Mouse (Mus musculus) limb, embryonic 14.5 days (tissue): ENCODE measurements around the gene Tcte2. TPM values are rescaled to one million over a fixed set of nuclear protein-coding genes. Genes with fewer than 3 reads are reported as not detected.

Experiments
- ATAC-seq: fragments of 200-750 bp; cut with Nextera tagmentation; 2 replicates; pipeline ENCODE4 v1.8.0; 2017; ENCODE audit warnings: low read depth, moderate number of reproducible peaks, moderate TSS enrichment; ENCODE audit not compliant: low FRiP score
- DNase-seq: peaks from one replicate; pipeline ENCODE4 v3.0.0-alpha.2; 2015; ENCODE audit warnings: low spot score
- H3K27ac ChIP-seq: fragments of 300-500 bp; sonication (generic); replicated peaks from 2 replicates; pipeline ENCODE4 v1.5.1; 2014; ENCODE audit warnings: low read depth, mild to moderate bottlenecking, low read length, moderate library complexity, mixed read lengths
- H3K27me3 ChIP-seq: fragments of 300-500 bp; sonication (generic); 2 replicates; pipeline ENCODE4 v1.6.1; 2014; ENCODE audit warnings: low read length, mixed read lengths; ENCODE audit not compliant: control insufficient read depth, insufficient read depth
- H3K36me3 ChIP-seq: fragments of 300-500 bp; sonication (generic); 2 replicates; pipeline ENCODE4 v1.6.1; 2014; ENCODE audit warnings: mild to moderate bottlenecking, low read length, moderate library complexity, mixed read lengths; ENCODE audit not compliant: control insufficient read depth, insufficient read depth
- H3K4me1 ChIP-seq: fragments of 300-500 bp; sonication (generic); 2 replicates; pipeline ENCODE4 v1.6.1; 2014; ENCODE audit warnings: antibody characterized with exemption, low read length, mixed read lengths; ENCODE audit not compliant: control insufficient read depth, insufficient read depth
- H3K4me2 ChIP-seq: fragments of 300-500 bp; sonication (generic); replicated peaks from 2 replicates; pipeline ENCODE4 v1.6.1; 2014; ENCODE audit warnings: low read depth, mild to moderate bottlenecking, low read length, moderate library complexity; ENCODE audit not compliant: severe bottlenecking
- H3K4me3 ChIP-seq: fragments of 300-500 bp; sonication (generic); replicated peaks from 2 replicates; pipeline ENCODE4 v1.5.1; 2014; ENCODE audit warnings: low read length
- H3K9ac ChIP-seq: fragments of 300-500 bp; sonication (generic); 2 replicates; pipeline ENCODE4 v1.6.1; 2014; ENCODE audit warnings: mild to moderate bottlenecking, low read depth, low read length, moderate library complexity; ENCODE audit not compliant: severe bottlenecking
- H3K9me3 ChIP-seq: fragments of 300-500 bp; sonication (generic); 2 replicates; pipeline ENCODE4 v1.6.1; 2016; ENCODE audit warnings: low read length; ENCODE audit not compliant: control insufficient read depth
- POLR2A ChIP-seq: fragments of 200-500 bp; IDR thresholded peaks from 2 replicates; pipeline ENCODE4 v1.8.0; 2012; ENCODE audit warnings: inconsistent platforms, mild to moderate bottlenecking, moderate library complexity, borderline replicate concordance; ENCODE audit not compliant: insufficient read depth, insufficient read length; ENCODE audit errors: extremely low read depth
- WGBS: fragments of 180-500 bp; shearing (Covaris S2); extraction: QIAGEN DNeasy Blood & Tissue Kit; methylation state at CpG from one replicate; pipeline ENCODE4 v1.1.7; 2014; 5-methylcytosine and 5-hydroxymethylcytosine counted together
- polyA plus RNA-seq, 2 experiments: library from polyadenylated mRNA; depleted of rRNA in 1 of 2; stranded (reverse) in 1 of 2; unstranded in 1 of 2; fragments of >200 nt; fragmentation: Nextera tagmentation in 1 of 2; extraction: Ambion mirVana in 1 of 2; gene quantifications; 2 replicates each; pipeline versions ENCODE4 v1.2.1 to v1.2.3; 2012 to 2014

Gene Tcte2
- polyA plus RNA-seq, 2 experiments = 4.4 to 5.2 TPM

DNA sequence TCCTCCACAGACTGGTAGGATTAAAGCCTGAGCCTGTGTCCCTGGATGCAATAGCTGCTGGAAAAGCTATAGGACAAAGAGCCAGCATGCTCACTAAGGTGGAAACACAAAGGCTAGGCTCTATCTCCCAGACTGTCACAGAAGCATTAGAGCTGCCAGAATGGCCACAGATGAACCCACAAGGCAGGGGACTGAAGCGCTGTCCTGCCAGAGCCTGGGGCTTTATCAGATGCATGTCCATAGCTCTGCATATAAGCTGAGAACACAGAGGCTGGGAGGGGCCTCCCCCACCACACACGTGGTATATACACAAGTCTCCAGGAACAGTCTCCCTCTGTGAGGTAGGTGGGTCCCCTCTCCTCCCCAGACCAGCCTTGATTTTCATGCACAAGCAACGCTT lies 94.6 kb downstream of the Tcte2 start:
- no peak overlapping the region for H3K27ac ChIP-seq
- H3K4me2 ChIP-seq = no peak overlapping the region
- H3K27me3 ChIP-seq = no peaks in the 10 kb centered on the region
- WGBS = 71% methylated on average over 3 of the region's 3 CpGs
- peaks cover 11% of the 10 kb centered on the region for H3K4me1 ChIP-seq
- ATAC-seq (no peak), DNase-seq (no peak)
- no peak overlapping the region for H3K9ac ChIP-seq
- no peaks in the 10 kb centered on the region for H3K36me3 ChIP-seq
- no peaks in the 10 kb centered on the region for H3K9me3 ChIP-seq
- no peak for TF ChIP-seq POLR2A
- no peak overlapping the region for H3K4me3 ChIP-seq

DNA sequence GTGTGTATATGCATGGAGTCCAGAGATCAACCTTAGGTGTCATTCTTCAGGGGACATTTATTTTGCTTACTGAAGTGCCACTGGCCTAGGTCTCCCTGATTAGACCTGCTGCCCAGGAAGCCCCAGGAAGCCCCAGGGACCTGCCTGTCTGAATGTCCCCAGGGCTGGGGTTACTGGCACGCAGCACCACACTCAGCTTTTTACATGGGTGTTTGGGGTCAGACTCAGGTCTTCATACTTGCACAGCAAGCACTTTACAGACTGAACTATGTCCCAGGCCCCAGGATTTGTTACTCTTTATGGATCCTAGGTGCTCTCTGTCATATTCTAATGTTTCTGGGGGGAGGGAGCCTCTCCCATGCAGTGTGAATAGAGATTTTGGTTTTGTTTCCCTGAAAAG lies 95.9 kb downstream of the Tcte2 start:
- Histone ChIP-seq H3K4me2 (no peak overlapping the region), H3K27ac (no peak overlapping the region), H3K36me3 (no peaks in the 10 kb centered on the region), H3K4me1 (peaks cover 11% of the 10 kb centered on the region), H3K9ac (no peak overlapping the region), H3K27me3 (no peaks in the 10 kb centered on the region), H3K9me3 (no peaks in the 10 kb centered on the region), H3K4me3 (no peak overlapping the region)
- 100% methylated on average over 1 of the region's 1 CpGs for WGBS
- DNase-seq (no peak), ATAC-seq (no peak)
- no peak for TF ChIP-seq POLR2A

DNA sequence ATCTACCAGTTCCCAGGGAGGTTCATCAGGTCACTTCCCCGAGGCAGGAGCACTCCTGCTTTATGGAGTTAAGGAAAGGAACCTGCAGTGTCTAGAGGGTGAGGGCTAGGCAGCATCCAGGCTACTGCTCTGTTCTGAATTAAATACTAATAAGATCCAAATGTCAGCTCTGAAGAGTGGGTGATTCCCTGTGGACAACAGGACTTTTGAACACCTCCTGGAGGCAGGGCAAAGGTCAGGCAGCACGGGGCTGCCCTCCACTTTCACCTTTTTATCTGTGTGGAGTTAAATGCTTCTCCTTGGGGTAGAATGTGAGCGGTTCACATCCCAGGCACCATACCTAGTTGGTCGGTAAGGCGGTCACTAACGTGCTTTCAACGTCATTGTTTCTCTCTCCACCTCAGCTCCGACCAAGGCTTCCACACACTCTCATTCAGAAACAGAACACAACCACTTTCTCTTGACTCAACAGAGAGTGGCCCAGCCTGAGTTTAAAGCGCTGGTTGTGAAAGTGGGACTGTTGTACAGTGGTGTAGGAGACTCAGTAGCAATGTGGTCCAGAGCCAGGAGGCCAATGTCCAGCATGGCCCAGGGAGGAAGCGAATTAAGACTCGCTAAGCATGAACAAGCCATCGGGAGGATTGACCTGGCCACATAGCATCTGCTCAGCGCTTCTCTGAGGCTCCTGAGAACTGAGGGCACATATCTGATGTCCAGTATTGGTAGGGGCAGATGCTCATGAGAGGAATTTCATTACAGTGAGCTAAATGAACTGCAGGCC lies 98.0 kb downstream of the Tcte2 start:
- Histone ChIP-seq H3K4me3 (no peak overlapping the region), H3K27me3 (no peaks in the 10 kb centered on the region), H3K36me3 (no peaks in the 10 kb centered on the region), H3K4me2 (no peak overlapping the region), H3K9ac (no peak overlapping the region), H3K27ac (no peak overlapping the region), H3K4me1 (peaks cover 6% of the 10 kb centered on the region), H3K9me3 (no peaks in the 10 kb centered on the region)
- no peak for TF ChIP-seq POLR2A
- DNase-seq (no peak), ATAC-seq (no peak)
- WGBS = 53% methylated on average over 13 of the region's 13 CpGs

Other genes starting within 250 kb of the Tcte2 start
- 48.1 and 58.9 TPM in 2 replicates for gene Afdn, start 1.3 kb downstream of the Tcte2 start, polyA plus RNA-seq (2012; rRNA removed)
- gene Afdn, start 1.3 kb downstream of the Tcte2 start, polyA plus RNA-seq (2014; fragmentation: Nextera tagmentation; extraction: Ambion mirVana) = 76.7 and 80.4 TPM in 2 replicates
- gene Gm7168, start 186.5 kb upstream of the Tcte2 start, polyA plus RNA-seq (2012; rRNA removed) = 0.06 TPM in 1 of 2 replicates, not detected in the other
- 0.11 TPM in 1 of 2 replicates, not detected in the other for gene Gm7168, start 186.5 kb upstream of the Tcte2 start, polyA plus RNA-seq (2014; fragmentation: Nextera tagmentation; extraction: Ambion mirVana)
- not detected in 2 replicates for gene Gm7356, start 241.9 kb upstream of the Tcte2 start, polyA plus RNA-seq (2012; rRNA removed)
- not detected in 2 replicates for gene Gm7356, start 241.9 kb upstream of the Tcte2 start, polyA plus RNA-seq (2014; fragmentation: Nextera tagmentation; extraction: Ambion mirVana)